Mouse (Mus musculus): ENCODE data around the gene Cd40.

DNA sequence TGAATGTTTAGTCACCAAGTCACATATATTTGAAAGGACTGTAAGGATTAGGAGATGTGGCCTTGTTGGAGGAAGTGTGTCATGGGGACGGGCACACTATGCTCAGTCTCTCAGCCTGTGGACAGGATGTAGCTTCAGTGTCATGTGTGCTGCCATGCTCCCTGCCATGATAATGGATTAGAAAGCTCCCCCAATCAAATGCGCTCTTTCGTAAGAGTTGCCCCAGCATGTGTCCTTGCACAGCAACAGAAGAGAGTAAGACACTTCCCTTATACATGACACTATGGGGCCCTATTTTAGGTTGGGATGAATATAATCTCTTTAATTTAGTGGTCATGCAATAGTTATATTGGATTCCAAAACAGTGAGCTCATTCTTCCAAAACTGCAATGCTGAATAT is 34.9 kb upstream of the Cd40 start:
- no peak for TF ChIP-seq POLR2A (IDR thresholded peaks at IDR 0.05; ENCODE audit: control insufficient read depth, extremely low read depth, insufficient read depth, low read length, poor library complexity)
- TF ChIP-seq CTCF (IDR thresholded peaks at IDR 0.05; ENCODE audit: borderline replicate concordance, control insufficient read depth, extremely low read depth, insufficient read depth, low read length, poor library complexity): no peak

Measured in thymus, adult 2 months (tissue).